Mouse (Mus musculus) layer of hippocampus, postnatal 25 days (tissue): ENCODE measurements at regions not wholly inside any gene's neighbourhood (a gene's known extent, or its start where the extent isn't known, plus 50 kb on each side); places are given as distances from the start of the nearest gene placed in this dataset.

Source experiments
- DNase-seq, 2 experiments: peaks; one replicate each; pipeline ENCODE4 v3.0.0; 2022; ENCODE audit warnings: mixed read lengths in 2 of 2, low spot score in 1 of 2; ENCODE audit errors: extremely low spot score in 1 of 2

DNA sequence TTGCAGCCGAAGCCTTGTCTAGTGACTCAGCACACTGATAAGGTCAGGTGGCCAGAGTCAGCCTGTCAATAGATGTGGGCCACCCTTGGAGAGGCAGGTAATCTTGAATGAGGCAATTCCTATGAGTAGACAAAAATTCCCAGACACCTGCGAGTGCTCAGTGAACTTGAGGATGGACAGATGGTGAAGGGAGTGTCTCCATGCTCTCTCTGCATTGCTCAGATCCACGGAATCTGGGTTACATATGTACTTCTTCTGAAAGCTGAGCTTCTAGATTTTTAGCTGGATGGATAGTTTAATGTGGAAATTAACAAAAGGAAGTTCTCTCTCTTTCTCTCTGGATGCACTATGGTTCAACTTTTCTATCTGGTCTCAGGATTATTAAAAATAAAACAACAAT lies 396.6 kb upstream of the Fbxo33 start:
- DNase-seq: no peak

DNA sequence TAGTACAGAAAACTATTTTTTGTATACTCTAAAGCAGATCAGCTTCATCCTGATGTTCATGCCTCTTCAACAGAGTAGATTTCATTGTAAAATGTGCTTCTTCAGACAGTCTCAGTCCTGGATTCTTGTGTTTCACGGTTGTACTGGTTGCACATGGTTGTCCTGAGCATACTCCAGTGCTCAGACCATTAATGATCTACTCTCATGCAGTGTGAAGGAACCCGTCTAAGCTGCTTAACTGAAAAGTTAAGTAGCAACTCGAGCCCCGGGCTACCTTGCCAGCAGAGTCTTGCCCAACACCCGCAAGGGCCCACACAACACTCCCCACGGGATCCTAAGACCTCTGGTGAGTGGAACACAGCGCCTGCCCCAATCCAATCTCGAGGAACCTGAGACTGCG lies 380.3 kb upstream of the Fbxo33 start:
- no peak for DNase-seq

DNA sequence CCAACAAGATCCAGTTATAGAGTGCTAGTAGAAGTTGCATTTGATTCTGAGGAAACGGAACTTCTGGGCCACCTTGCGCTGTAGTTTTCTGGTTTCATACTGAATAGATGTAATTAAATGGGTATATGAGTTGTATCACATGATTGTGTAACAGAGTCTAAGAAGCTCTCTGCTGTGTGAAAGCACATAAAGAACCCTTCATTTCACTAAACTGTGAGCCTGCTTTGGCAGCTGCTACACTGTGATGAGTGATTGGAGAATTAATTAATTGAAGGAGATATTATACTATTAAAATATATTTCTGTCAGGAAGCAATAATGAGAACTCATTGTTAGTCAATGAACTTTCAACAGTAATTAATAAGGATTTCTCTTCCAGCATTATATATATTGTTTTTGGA lies 369.8 kb upstream of the Fbxo33 start:
- no peak for DNase-seq

DNA sequence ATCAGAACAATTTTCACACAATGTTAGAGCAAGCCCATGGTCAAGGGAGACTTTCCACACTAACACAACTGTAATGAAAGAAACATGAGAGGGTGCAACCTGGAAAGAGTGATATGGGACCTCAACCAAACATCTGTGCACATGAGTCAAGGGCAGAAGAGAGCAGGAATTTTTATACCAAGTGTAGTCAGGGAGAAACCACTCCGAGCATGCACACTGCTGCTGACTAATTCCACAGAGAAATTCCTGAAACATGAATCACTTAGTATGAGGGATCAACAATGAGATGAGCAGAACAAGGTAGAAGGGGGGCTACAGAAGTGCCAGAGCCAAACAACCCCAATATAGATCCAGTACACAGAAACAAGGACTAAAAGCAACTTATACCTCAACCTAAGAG lies 363.1 kb upstream of the Fbxo33 start:
- DNase-seq: no peak

DNA sequence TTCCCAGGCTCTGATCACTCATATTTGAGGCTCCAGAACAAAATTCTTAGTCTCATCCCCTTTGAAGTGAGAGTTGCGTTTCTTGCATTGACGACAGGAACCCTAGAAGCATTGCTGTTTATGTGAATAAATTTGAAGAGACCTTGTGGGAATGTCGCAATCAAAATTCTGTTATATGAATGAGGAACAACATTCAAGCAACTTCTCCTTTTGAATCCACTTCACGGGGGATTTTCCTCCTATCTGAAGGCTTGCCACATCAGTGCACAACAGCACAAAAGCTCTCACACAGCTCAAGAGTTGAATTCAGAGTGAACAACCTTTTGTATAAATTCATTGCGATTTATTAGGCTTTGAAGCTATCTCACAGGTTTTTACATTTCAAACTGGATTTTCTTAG lies 360.2 kb upstream of the Fbxo33 start:
- no peak for DNase-seq

DNA sequence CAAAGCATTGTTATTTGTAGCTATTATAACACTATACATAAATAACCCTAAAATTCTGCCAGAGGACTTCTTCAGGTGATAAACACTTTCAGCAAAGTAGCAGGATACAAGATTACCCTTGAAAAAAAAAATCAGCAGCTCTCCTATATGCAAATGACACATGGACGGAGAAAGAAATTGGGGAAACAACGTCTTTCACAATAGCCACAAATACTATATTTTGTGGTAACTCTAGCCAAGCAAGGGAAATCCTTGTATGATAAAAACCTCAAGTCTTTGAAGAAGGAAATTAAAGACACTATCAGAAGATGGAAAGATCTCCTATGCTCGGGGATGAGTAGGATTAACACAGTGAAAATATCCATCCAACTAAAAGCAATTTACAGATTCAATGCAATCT lies 344.4 kb upstream of the Fbxo33 start:
- DNase-seq: no peak

DNA sequence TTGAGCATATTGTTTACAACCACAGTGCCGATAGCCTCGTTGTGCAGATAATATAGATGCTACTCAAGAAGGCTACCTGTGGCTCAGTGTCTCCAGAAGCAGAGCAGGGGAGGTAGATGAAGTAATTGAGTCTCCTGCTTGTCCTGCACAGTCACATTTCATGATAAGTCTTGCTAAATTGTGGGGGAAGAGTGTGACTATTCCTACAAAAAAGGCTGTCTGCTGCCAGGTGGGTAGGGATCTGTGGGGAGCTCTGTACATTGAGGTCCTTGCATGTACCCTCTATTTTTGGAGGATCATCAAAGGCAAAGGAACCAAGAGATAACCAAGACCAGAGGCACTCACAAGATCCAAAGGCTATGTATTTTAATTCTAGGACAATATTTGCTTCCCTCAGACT lies 320.3 kb upstream of the Fbxo33 start:
- no peak for DNase-seq

DNA sequence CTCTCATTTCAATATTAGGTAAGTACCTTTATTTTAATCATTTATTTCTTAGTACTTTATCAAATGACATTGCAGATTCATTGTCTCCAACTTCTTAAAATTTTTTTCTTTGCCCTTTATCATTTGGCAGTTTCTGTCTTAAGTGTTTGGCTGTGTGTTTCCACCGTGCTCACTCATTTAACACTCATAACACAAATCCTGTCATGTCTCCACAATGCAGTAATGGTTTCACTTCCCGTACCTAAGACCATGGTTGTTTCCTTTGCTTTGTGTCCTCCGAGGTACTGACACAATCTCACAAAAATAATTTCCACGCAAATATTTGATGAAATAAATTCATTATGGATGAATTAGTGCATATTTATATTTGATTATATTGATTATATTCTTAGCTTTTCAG lies 311.0 kb upstream of the Fbxo33 start:
- DNase-seq: no peak

DNA sequence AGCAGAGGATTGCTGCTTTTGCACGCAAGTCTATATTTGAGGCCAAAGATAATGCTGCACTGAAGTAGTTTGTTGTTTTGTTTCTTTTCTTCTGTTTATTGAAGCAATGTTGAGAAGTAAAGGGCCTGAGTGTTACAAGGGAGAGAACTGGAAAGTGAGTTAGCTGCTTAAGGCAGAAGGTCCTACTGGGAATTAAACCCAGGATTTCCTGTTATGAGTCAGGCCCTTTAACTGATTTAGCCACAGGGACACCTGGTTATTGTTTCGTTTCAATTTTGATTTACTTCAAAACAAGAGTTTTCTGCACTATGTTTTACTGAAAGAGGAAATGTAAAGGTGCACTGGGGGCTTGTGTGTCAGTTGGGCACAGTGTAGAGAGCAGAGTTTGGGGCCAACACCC lies 303.8 kb upstream of the Fbxo33 start:
- no peak for DNase-seq

DNA sequence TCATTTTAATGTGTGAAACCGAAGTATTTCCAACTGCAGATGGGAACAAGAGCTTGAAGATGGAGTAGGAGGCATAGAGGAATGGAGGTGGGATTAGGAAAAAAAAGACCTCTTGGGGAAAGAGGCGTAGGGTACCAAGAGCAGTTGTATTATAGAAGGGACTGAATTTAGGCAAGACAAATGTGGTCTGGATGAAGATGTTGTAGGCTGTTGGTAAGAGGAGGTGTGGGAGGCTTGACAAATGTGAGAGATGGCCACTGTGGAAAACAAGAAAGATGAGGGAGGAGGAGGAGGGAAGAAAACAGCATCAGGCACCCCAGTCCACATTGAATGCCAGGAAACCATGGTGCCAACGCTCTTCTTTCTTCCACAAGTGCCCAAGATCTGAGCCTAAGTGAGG lies 302.4 kb upstream of the Fbxo33 start:
- no peak for DNase-seq

DNA sequence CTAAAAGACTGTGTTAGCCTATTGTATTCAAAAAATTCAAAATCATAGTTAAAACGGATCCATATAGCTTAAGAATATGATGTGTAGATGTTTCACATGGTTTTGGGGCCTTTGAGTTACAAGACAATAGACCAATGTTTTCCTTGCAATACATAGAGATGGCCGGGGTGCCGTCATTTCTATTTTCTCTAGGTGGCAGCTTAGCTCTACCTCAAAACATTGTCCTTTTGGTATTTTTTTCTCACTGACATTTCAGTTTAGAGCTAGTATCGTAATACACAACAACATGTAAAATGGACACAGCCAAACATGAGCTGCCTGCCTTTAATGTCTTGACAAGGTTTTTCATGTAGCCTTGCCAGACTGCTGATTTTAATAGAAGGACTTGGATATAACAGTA lies 290.3 kb upstream of the Fbxo33 start:
- peak in 1 of 2 experiments; percentile 41 for DNase-seq

DNA sequence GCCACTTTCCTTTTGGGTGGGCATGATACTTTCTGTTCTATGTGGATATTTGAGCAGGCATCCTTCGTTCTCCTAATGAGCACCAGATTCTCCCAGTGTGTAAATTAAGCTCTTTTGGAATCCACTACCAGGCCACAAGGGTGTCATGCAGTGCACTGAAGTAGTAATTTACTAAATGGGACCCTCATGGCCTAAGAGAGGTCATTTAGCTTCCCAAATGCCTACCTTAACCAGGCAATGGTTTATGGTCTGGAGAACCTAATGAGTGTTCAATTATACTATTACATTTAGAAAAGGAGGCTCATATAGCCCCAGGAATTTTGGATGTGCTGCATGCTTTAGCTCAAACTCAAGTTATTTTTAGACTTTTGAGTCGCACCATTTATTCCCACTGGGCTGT lies 289.6 kb upstream of the Fbxo33 start:
- no peak for DNase-seq

DNA sequence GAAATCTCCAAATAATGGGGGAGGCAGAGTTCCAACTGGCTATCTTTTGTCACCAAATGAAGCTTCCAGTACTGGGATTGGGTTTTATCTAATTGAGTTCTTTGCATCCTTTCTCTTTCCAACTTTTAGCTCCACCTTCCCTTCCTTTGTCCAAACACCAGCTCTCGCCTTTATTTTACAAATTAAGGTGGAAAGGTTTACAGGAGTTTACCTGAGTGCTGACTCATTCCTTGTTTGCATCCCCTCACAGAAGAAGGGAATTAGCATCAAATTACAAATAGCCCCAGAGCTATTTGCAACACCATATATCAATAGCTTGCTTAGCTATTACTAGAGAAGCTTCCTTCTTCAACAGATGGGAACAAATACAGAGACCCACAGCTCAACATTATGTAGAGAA lies 287.9 kb upstream of the Fbxo33 start:
- DNase-seq: no peak

DNA sequence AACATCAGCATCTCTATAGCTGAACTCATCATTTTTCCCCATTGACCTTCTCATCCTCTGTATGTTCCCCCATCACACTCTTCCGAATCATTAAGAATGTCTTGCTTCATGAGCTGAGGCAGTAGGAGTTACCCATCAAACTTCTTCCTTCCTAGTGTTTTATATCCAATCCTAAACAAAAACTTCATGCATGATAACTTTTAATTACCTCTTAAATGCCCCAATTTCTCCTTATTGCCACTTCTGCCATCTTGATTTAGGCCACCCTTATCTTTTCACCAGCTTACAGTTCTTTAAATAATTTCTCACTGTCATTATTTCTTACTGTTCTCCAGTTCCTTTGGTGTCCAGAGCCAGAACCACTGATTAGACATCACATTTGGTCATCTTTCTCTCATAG lies 277.9 kb upstream of the Fbxo33 start:
- DNase-seq: no peak

DNA sequence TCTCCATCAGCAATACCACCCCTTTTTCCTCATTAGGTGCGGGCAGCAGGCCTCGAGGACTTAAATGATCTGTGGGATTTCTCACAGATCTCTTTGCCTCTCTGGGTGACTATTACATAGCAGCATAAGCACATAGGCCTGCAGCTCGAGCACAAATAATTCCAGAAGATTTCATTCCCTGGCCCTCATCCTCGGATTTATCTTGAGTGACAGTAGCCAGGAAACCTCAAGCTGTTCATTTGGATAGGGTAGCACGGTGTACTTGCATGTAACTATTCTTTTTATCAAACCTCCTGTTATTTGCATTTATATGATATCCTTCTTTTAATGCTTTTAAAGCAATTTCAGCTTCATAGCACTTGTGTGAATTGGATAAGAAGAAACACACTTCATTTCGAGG lies 268.5 kb upstream of the Fbxo33 start:
- no peak for DNase-seq

DNA sequence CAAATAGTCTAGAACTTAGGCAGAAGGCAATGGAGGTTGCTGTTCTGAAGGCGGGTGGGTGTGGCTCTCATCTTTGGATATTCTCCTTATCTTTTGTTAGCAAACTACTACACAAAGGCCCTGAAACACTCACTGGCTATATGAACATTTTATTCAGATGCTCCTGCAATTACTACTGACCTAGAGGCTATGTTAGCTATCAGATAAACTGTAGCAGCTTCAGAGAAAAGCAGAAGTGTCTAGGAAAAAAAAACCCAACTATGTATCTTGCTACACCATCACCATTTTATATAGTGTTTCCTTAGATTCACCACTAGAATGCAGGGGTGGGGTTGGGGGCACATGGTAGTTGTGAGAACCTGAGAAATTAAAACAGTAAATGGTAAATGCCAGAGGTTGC lies 268.0 kb upstream of the Fbxo33 start:
- no peak for DNase-seq

DNA sequence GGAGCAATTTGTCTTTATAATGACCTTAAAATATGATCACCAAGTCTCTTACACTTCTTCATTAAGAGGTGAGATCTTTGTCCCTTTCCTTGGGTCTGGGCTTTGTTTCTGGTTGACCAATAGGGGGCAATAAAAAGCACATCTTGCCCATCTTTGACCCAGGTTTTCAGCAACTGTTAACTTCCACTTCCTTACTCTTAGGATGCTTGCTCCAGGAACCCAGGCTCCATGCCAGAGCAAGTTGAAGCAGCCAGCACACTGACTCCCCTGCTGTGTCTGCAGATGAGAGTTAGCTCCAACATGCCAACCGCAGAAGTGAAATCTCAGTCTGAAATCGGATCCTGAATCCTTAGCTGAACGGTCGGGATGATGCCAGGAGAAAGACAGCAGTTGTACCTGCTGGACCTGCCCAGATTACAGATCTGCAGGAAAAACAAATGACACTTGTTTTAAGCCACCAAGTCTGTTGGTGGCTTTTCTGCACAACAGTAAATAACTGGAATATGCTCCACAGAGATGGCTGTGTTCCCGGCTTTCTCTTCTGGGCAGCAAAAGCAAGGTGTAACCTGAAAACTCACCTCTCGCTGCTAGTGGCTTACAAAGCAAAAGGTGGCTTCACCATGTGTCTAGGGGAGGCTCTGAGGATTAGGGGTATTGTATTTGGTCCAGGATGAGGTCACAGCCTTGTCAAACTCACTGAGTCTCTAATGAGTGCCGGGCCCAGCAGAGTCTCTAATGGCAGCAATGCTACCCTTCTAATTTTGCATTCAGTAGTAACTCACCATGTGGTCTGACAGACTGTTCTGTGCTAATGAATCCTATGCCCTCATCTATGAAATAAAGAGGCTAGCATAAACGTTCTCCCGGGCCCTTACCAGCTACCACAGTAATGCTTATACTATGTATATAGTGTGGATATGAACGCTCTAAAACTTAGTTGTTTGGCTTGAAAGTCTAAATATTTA lies 241.8 kb upstream of the Fbxo33 start:
- peak in 1 of 2 experiments; percentile 14 for DNase-seq

DNA sequence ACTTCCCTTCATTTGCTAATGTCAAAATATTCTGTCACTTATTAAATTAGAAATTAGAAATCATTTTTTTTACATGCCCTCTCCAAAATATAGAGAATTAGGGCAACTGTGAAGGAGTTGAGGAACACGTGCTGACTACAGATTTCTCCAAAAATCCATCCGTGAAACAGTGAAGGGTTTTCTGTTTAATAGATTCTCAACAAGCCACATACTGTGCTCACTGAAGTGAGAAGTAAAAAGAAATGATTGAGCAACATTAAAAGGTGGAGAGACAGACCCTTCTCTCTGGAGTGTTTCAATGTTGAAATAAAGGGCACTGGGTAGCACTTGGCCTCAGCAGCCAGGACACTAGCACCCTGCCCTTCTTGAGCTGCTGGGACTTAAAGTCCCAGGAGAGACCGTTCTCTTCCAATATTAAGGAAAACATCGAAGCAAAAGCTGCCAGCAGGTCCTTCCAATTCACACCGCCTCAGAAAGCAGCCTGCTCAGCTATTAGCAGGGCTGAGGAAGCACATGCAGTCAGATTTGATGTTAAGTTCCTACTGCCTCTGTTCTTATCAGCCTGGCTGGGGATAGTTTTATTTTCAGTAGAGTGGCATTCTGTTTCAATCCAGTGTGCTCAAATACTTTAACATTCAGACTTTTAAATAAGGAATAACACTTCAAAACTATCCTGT lies 236.8 kb upstream of the Fbxo33 start:
- no peak for DNase-seq

DNA sequence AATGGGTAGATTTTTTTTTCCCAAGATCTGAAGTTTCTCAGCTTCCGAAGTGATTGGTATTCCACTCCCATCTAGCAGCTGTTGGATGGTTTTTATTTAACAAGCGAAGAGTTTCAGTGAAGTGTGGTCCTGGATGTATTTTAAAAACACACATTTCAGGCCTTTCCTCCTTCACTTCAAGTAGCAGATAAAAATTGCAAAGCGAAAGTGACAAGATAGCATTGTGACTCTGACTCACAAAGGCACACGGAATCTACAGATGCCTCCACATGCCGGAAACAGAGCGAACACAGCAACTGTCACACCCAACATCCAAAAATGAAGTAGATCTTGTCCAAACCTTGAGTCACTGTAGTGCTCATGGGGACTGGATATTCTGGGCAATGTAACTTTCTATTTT lies 195.5 kb upstream of the Fbxo33 start:
- DNase-seq: no peak

DNA sequence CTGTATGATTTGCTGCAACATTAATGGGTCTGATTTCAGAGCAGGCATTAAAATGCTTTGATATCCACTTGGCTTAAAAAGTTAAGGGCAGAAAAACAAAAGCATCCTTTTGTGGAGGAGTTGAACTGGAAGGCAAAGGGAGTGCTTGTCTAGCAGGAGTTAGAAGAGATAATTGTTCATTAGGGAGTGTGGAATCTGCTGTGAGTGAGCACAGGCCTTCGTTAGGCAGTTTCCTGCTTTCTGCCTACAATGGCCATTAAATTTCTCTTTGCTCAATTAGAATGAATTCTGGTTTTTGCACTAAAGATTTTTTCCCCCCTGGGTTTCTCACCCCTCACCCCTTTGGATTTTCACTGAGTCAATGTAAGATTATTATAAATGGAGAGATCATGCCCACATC lies 192.0 kb upstream of the Fbxo33 start:
- DNase-seq: no peak

DNA sequence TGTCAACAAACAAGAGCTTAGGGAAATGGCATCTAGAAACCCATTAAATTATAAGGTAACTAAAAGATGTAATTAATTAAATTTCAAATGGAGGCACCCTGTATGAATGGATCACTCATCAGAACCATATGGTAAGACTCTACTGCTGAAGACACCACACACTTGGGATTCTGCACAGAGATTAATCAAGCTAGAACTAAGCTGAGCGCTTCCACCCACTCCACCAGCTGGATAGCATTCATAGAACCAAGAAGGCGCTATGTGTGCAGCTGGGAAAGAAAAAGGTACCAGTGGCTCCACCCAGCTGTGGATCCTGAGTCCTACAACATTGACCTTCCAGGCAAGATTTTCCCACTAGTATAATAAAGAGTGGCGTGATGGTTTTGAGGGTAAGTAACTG lies 171.6 kb upstream of the Fbxo33 start:
- DNase-seq: no peak

DNA sequence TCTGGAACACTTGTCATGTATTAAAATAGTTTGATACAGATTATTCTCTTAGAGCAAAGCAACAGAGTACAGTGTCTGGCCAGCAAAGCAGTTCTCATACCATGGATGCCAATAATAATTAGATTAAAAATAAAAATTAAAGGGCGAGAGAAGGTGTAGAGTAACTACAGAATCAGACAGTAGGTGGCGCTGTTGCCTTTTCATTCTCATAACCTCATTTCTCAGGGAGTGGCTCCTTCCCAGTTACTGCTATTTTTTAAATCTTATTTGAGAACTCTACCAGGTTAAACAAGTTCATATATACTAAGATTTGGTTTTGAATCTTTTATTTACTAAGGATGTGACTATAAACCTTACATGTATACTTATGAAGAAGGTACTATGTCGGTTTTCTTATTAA lies 163.3 kb upstream of the Fbxo33 start:
- peak; percentile 34 to 82 for DNase-seq
